Mouse (Mus musculus) cerebellum, adult 2 months (tissue): ENCODE measurements around the gene Sim1.

Experiments used
- CTCF ChIP-seq: fragments of 200-500 bp; IDR thresholded peaks from 2 replicates; pipeline ENCODE4 v1.5.1; 2011; ENCODE audit warnings: low read depth, mild to moderate bottlenecking, control low read depth, low read length, moderate library complexity, borderline replicate concordance; ENCODE audit not compliant: insufficient read depth
- POLR2A ChIP-seq: fragments of 200-500 bp; IDR thresholded peaks from 2 replicates; pipeline ENCODE4 v1.6.1; 2011; ENCODE audit warnings: low read length, control low read depth, borderline replicate concordance; ENCODE audit not compliant: insufficient read depth

DNA sequence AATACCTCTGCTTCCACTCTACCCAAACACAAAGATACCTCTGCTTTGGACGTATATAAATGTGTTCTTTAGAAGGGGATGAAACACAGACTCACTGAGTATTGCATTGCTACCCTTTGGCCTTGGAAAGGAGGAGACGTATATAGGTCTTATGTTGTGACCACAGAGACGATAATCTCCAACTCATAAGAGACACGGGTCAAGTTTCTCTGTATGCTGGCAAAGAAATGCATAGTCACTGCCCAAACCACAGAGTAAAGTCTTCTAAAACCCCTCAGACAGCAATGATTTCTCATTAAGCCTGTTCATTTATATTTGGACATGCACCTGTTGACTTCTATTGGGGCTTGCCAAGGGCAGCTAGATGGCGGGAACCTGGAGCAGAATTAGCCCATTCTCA is 17.6 kb upstream of the Sim1 start:
- TF ChIP-seq CTCF (no peak), POLR2A (no peak)
